Mouse (Mus musculus) erythroblast, embryonic 14.5 days (primary cell): ENCODE measurements around the gene Wrap53. TPM values are rescaled to one million over a fixed set of nuclear protein-coding genes. Genes with fewer than 3 reads are reported as not detected.
"Not testable (repeated sequence)": the region's sequence is repeated elsewhere in the genome, so short reads cannot be mapped to it uniquely, and the experiment has no call there.

Source experiments
- H3K27me3 ChIP-seq: 2 replicates; pipeline ENCODE4 v1.6.1; 2012; ENCODE audit warnings: inconsistent platforms; ENCODE audit not compliant: control insufficient read depth
- H3K36me3 ChIP-seq: 2 replicates; pipeline ENCODE4 v1.6.1; 2012; ENCODE audit warnings: mild to moderate bottlenecking, inconsistent platforms; ENCODE audit not compliant: control insufficient read depth
- H3K4me1 ChIP-seq: 2 replicates; pipeline ENCODE4 v1.6.1; 2012; ENCODE audit warnings: inconsistent platforms; ENCODE audit not compliant: control insufficient read depth
- H3K4me3 ChIP-seq: replicated peaks from 2 replicates; pipeline ENCODE3; 2012; ENCODE audit warnings: moderate library complexity, mild to moderate bottlenecking, inconsistent platforms
- H3K9me3 ChIP-seq: 2 replicates; pipeline ENCODE4 v1.6.1; 2012; ENCODE audit warnings: low read length, inconsistent platforms, mixed read lengths; ENCODE audit not compliant: control insufficient read depth
- GATA1 ChIP-seq: IDR thresholded peaks from 2 replicates; pipeline ENCODE4 v1.6.1; 2012; ENCODE audit warnings: low read length, inconsistent platforms, mixed read lengths
- TAL1 ChIP-seq: IDR thresholded peaks from 3 replicates; pipeline ENCODE4 v1.6.1; 2012; ENCODE audit warnings: low read length, inconsistent platforms, mixed read lengths
- polyA plus RNA-seq: library from polyadenylated mRNA; stranded (reverse); fragments of >175 nt; gene quantifications from 2 replicates; pipeline ENCODE4 v1.2.3, GENCODE M21; 2012

Gene Wrap53
- 3.8 and 7.2 TPM in 2 replicates for polyA plus RNA-seq

- Histone ChIP-seq H3K4me3 (peak within 1 kb of the TSS; percentile 85), H3K36me3 (peaks cover 55% of the 10 kb centered on the region), H3K9me3 (no peaks in the 10 kb centered on the region), H3K4me1 (peaks cover 78% of the 10 kb centered on the region), H3K27me3 (no peaks in the 10 kb centered on the region)
- TF ChIP-seq GATA1 (no peak), TAL1 (no peak)
Observed at GRCm38 (mm10) chr11:69580091-69580514, at the start of gene Wrap53, which contains the start of gene Trp53. Gene Wrap53, minus strand, starts transcription at chr11:69580255. Gene Trp53, plus strand, starts transcription at chr11:69580359.

- Histone ChIP-seq H3K27me3 (no peaks in the 10 kb centered on the region), H3K9me3 (no peaks in the 10 kb centered on the region), H3K4me1 (peaks cover 35% of the 10 kb centered on the region), H3K4me3 (no peak overlapping the region), H3K36me3 (peaks cover 3% of the 10 kb centered on the region; the same call in 1 of the 2 replicates)
- TF ChIP-seq TAL1, result no peak
- no peak for TF ChIP-seq GATA1
Observed at GRCm38 (mm10) chr11:69629802-69630201, 49.7 kb upstream of the Wrap53 start.

DNA sequence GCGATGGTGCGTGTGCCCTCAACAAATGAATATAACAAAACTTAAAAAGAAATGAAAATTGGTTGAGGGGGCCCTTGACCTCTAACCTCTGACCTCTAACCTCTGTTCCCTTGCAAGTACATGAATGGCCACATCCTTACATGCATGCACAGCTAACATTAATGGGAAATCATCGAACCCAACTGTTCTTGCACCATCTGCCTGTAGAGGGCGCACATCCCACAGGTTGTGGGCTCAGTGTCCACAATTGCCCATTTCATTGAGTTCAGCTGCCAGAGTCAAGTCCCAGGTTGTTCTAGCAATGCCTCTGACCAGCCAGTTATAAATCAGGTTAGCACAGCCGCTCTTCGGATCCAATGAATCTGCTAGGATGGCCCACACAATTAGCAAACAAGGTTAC lies 48.2 kb upstream of the Wrap53 start:
- TF ChIP-seq GATA1 (no peak), TAL1 (no peak)
- Histone ChIP-seq H3K36me3 (no peaks in the 10 kb centered on the region), H3K9me3 (no peaks in the 10 kb centered on the region), H3K4me1 (peaks cover 20% of the 10 kb centered on the region), H3K27me3 (no peaks in the 10 kb centered on the region), H3K4me3 (no peak overlapping the region)

DNA sequence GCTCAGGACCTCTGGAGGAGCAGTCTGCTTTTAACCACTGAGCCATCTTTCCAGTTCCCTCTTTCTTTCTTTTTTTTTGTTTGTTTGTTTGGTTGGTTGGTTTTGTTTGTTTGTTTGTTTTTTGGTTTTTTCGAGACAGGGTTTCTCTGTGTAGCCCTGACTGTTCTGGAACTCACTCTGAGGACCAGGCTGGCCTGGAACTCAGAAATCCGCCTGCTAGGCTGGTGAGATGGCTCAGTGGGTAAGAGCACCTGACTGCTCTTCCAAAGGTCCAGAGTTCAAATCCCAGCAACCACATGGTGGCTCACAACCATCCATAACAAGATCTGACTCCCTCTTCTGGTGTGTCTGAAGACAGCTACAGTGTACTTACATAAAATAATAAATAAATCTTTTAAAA lies 44.3 kb upstream of the Wrap53 start:
- not testable (repeated sequence) for H3K27me3 ChIP-seq

DNA sequence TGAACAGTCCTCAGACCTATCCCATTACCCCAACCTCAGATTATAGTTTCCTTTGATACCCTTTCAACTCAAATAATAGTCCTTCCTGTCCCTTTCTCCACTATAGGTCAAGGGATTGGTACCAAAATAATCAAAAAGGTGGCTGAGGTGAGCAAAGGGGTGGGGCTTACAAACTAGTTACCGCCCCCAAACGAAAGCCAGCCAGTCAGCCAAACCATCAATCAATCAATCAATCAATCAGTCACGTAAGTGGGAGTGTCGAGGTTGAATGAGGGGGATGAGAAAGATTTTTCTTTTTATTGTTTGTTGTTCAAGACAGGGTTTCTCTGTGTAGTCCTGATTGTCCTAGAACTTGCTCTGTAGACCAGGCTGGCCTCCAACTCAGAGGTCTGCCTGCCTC lies 43.0 kb upstream of the Wrap53 start:
- H3K4me3 ChIP-seq, result no peak overlapping the region
- no peaks in the 10 kb centered on the region for H3K9me3 ChIP-seq
- no peaks in the 10 kb centered on the region for H3K27me3 ChIP-seq
- no peaks in the 10 kb centered on the region for H3K36me3 ChIP-seq
- peaks cover 33% of the 10 kb centered on the region for H3K4me1 ChIP-seq
- TF ChIP-seq TAL1 (no peak), GATA1 (no peak)

More for the DNA sequence above, 44.3 kb upstream of the Wrap53 start:
- H3K4me3 ChIP-seq, H3K36me3 ChIP-seq, H3K9me3 ChIP-seq: not testable (repeated sequence)
- H3K4me1 ChIP-seq, result peaks cover 39% of the 10 kb centered on the region

- TF ChIP-seq TAL1, result no peak
- TF ChIP-seq GATA1, result no peak
- Histone ChIP-seq H3K27me3 (no peaks in the 10 kb centered on the region), H3K9me3 (no peaks in the 10 kb centered on the region), H3K4me1 (peaks cover 39% of the 10 kb centered on the region), H3K36me3 (no peaks in the 10 kb centered on the region), H3K4me3 (peak overlapping the region; percentile 63)
Observed at GRCm38 (mm10) chr11:69622406-69622805, 42.4 kb upstream of the Wrap53 start.

DNA sequence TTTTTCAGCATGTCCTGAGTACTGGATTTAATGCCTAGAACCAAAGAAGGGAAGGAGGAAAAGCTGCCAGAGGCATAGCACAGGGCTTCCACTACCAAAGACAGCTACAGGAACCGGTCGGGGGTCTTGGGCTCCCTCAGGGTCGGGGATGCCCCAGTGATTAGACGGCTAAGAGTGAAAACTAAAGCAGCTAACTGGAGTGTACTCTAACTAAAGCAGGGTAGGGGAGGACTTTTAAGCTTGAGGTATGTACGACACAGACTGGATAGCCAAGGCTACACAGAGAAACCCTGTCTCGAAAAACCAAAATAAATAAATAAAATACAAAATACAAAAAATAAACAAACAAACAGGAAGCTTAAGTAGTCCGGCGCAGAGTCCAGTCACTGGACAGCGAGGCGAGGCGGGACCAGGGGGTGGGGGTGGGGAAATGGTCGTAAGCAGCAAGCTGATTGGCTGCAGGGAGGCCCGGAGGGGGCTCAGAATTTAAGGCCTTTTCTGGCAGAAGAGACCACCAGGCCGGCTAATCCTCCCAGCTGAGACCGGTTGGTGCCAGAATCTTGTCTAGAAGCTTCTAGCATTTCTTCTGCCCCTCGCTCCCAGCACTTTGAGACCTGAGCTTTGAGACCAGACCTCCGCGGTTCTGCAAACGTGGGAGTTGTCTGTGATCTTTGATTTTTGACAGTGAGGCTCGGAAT lies 41.7 kb upstream of the Wrap53 start, which contains the start of gene Sat2:
Gene Sat2, plus strand, starts transcription at position 454 of the 698 bp plus-strand sequence.
- no peak for TF ChIP-seq TAL1
- no peak for TF ChIP-seq GATA1
- H3K4me3 ChIP-seq, result peak within 1 kb of the TSS; percentile 63
- no peaks in the 10 kb centered on the region for H3K36me3 ChIP-seq

DNA sequence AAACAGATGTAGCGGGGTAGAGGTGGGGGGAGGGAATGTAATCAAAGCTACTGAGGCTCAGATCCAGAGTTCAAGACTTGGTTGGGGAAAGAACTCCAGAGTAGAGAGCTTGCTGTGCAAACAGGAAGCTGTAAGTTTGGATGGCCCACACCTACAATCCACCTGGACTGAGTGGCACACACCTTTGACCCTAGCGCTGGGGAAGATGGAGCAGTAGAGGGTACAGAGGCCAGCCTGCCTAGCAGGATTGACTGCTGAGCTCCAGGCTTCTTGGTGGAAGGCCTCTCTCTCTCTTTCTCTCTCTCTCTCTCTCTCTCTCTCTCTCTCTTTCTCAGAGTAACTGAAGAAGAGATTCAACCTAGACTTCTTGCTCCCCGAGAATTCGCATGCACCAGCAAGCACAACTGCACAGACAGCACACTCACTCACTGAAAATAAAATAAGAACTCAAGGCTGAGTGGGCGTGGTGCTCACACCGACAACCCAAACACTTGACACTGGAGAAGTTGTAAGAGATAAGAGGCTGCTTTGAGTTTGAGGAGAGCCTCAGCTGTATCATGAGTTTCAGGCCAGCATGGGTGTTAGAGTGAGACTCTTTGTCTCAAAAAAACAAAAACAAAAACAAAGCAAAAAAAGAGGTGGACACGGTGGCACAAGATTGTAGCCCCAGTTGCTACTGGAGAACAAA lies 40.5 kb upstream of the Wrap53 start:
- no peak overlapping the region for H3K4me3 ChIP-seq
- TF ChIP-seq TAL1 (no peak), GATA1 (no peak)
- H3K4me1 ChIP-seq, result peaks cover 48% of the 10 kb centered on the region
- no peaks in the 10 kb centered on the region for H3K36me3 ChIP-seq
- H3K9me3 ChIP-seq, result no peaks in the 10 kb centered on the region
- peaks cover 6% of the 10 kb centered on the region for H3K27me3 ChIP-seq

More for the DNA sequence above, 41.7 kb upstream of the Wrap53 start, which contains the start of gene Sat2:
- Histone ChIP-seq H3K9me3 (no peaks in the 10 kb centered on the region), H3K27me3 (peaks cover 4% of the 10 kb centered on the region), H3K4me1 (peaks cover 45% of the 10 kb centered on the region)

DNA sequence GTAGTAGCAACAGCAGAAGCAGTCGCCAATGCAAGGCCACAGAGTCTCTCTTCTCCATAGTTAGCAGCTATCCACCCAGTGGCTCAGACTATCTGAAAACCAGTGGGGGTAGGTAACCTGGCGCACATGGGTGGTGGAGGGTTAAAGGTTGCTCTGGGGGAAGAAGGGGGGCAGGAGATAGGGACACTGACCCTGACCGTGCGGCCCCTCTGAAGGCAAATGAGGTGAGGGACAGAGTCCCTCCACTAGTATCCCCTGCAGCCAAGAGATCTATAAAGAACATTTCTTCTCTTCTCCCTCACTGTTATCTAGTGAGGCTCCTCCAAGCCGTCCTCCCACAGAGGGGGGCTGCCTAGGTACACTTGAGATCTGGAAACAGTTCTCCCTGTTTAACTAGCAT lies 37.8 kb upstream of the Wrap53 start, which contains the start of gene Shbg:
Gene Shbg, minus strand, starts transcription at position 101 of the 400 bp plus-strand sequence.
- no peak within 1 kb of the TSS for H3K4me3 ChIP-seq
- H3K4me1 ChIP-seq, result peaks cover 62% of the 10 kb centered on the region
- H3K27me3 ChIP-seq, result peaks cover 6% of the 10 kb centered on the region
- H3K36me3 ChIP-seq, result no peaks in the 10 kb centered on the region
- no peaks in the 10 kb centered on the region for H3K9me3 ChIP-seq
- TF ChIP-seq TAL1, result no peak
- TF ChIP-seq GATA1, result no peak

- Histone ChIP-seq H3K9me3 (no peaks in the 10 kb centered on the region), H3K4me1 (peaks cover 58% of the 10 kb centered on the region), H3K27me3 (peaks cover 6% of the 10 kb centered on the region), H3K36me3 (no peaks in the 10 kb centered on the region), H3K4me3 (no peak overlapping the region)
- TF ChIP-seq GATA1 (no peak), TAL1 (no peak)
Observed at GRCm38 (mm10) chr11:69616781-69617180, 36.7 kb upstream of the Wrap53 start.

DNA sequence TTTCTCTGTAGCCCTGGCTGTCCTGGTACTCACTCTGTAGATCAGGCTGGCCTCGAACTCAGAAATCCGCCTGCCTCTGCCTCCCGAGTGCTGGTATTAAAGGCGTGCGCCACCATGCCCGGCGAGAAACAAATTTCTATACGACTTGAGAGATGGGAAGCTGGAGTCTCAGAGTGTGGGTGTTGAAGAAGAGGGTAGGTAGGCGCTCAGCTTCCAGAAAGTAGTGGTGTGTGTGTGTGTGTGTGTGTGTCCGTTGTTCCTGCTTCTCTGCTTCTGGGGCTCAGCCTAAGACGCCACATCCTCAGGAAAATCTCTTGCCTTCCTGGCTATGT lies 34.2 kb upstream of the Wrap53 start:
- H3K9me3 ChIP-seq, H3K36me3 ChIP-seq, H3K27me3 ChIP-seq: not testable (repeated sequence)
- H3K4me1 ChIP-seq, result peaks cover 58% of the 10 kb centered on the region
- H3K4me3 ChIP-seq, result peak overlapping the region; percentile 43
